Mouse (Mus musculus) heart, embryonic 12.5 days (tissue): ENCODE measurements around the gene Gm17660. TPM values are rescaled to one million over a fixed set of nuclear protein-coding genes. Genes with fewer than 3 reads are reported as not detected.

Source experiments
- ATAC-seq: fragments of 200-750 bp; cut with Nextera tagmentation; 2 replicates; pipeline ENCODE4 v1.8.0; 2017; ENCODE audit warnings: moderate TSS enrichment, moderate library complexity; ENCODE audit not compliant: insufficient number of reproducible peaks, low FRiP score
- H3K27ac ChIP-seq: fragments of 300-500 bp; sonication (generic); 2 replicates; pipeline ENCODE4 v1.5.1; 2016; ENCODE audit warnings: mild to moderate bottlenecking, moderate library complexity; ENCODE audit not compliant: poor library complexity, severe bottlenecking
- H3K27me3 ChIP-seq: fragments of 300-500 bp; sonication (generic); replicated peaks from 2 replicates; pipeline ENCODE4 v1.6.1; 2016; ENCODE audit warnings: mild to moderate bottlenecking, moderate library complexity
- H3K36me3 ChIP-seq: fragments of 300-500 bp; sonication (generic); 2 replicates; pipeline ENCODE4 v1.6.1; 2016; ENCODE audit warnings: mild to moderate bottlenecking, moderate library complexity
- H3K4me1 ChIP-seq: fragments of 300-500 bp; sonication (generic); replicated peaks from 2 replicates; pipeline ENCODE4 v1.6.1; 2016; ENCODE audit warnings: mild to moderate bottlenecking
- H3K4me2 ChIP-seq: fragments of 300-500 bp; sonication (generic); 2 replicates; pipeline ENCODE4 v1.6.1; 2016; ENCODE audit warnings: mild to moderate bottlenecking, moderate library complexity
- H3K4me3 ChIP-seq: fragments of 300-500 bp; sonication (generic); 2 replicates; pipeline ENCODE4 v1.5.1; 2016; ENCODE audit warnings: mild to moderate bottlenecking
- H3K9ac ChIP-seq: fragments of 300-500 bp; sonication (generic); 2 replicates; pipeline ENCODE4 v1.6.1; 2016; ENCODE audit warnings: mild to moderate bottlenecking, moderate library complexity
- H3K9me3 ChIP-seq: fragments of 300-500 bp; sonication (generic); replicated peaks from 2 replicates; pipeline ENCODE4 v1.6.1; 2016; ENCODE audit warnings: mild to moderate bottlenecking, moderate library complexity
- WGBS: fragments of 180-500 bp; shearing (Covaris S2); methylation state at CpG from one replicate; pipeline ENCODE4 v1.1.7; 2016; 5-methylcytosine and 5-hydroxymethylcytosine counted together
- polyA plus RNA-seq: library from polyadenylated mRNA; unstranded; fragments of >200 nt; fragmentation: Nextera tagmentation; extraction: Ambion mirVana; gene quantifications from 2 replicates; pipeline ENCODE4 v1.2.1, GENCODE M21; 2016

Gm17660 gene
- polyA plus RNA-seq, result not detected in 2 replicates

- Histone ChIP-seq H3K4me3 (no peak within 1 kb of the TSS), H3K9me3 (no peaks in the 10 kb centered on the region), H3K4me1 (peaks cover 14% of the 10 kb centered on the region), H3K36me3 (no peaks in the 10 kb centered on the region), H3K27ac (no peak within 1 kb of the TSS), H3K9ac (no peak within 1 kb of the TSS), H3K27me3 (0 out of 2 replicates have a peak, but pooled peaks cover 5% of the 10 kb centered on the region), H3K4me2 (0 out of 2 replicates have a peak within 1 kb of the TSS, but pooled peaks have one; percentile 20)
- ATAC-seq, result no peak
- 87% methylated on average over 7 of the region's 7 CpGs for WGBS
Measured at GRCm38 (mm10) chr5:104077508-104077907, at the start of gene Gm17660. Gene Gm17660 (minus strand): TSS chr5:104077608.

GRCm38 (mm10) chr5:104126561-104127320, 49.3 kb upstream of the Gm17660 start:
- peaks cover 3% of the 10 kb centered on the region; the same call in 1 of the 2 replicates for H3K4me1 ChIP-seq
- WGBS, result 67% methylated on average over 12 of the region's 12 CpGs
- H3K9ac ChIP-seq, result no peak overlapping the region
- H3K9me3 ChIP-seq, result no peaks in the 10 kb centered on the region
- H3K27me3 ChIP-seq, result no peaks in the 10 kb centered on the region
- H3K4me3 ChIP-seq, result no peak overlapping the region
- H3K36me3 ChIP-seq, result no peaks in the 10 kb centered on the region
- no peak overlapping the region for H3K27ac ChIP-seq
- peak; percentile 24; the same call in 1 of the 2 replicates for ATAC-seq
- H3K4me2 ChIP-seq, result no peak overlapping the region

GRCm38 (mm10) chr5:104124016-104124658, 46.7 kb upstream of the Gm17660 start:
- H3K4me2 ChIP-seq, result no peak overlapping the region
- WGBS, result 74% methylated on average over 6 of the region's 6 CpGs
- H3K27ac ChIP-seq, result no peak overlapping the region
- H3K9me3 ChIP-seq, result no peaks in the 10 kb centered on the region
- no peaks in the 10 kb centered on the region for H3K36me3 ChIP-seq
- no peak overlapping the region for H3K9ac ChIP-seq
- no peak overlapping the region for H3K4me3 ChIP-seq
- ATAC-seq, result no peak
- H3K4me1 ChIP-seq, result peaks cover 3% of the 10 kb centered on the region; the same call in 1 of the 2 replicates
- no peaks in the 10 kb centered on the region for H3K27me3 ChIP-seq

GRCm38 (mm10) chr5:104115890-104116289, 38.5 kb upstream of the Gm17660 start:
- Histone ChIP-seq H3K9me3 (no peaks in the 10 kb centered on the region), H3K4me2 (no peak overlapping the region), H3K27ac (peak overlapping the region; percentile 26; the same call in 1 of the 2 replicates), H3K4me3 (no peak overlapping the region), H3K9ac (no peak overlapping the region), H3K4me1 (peaks cover 46% of the 10 kb centered on the region), H3K36me3 (no peaks in the 10 kb centered on the region), H3K27me3 (no peaks in the 10 kb centered on the region)
- ATAC-seq, result no peak
- WGBS, result 74% methylated on average over 4 of the region's 4 CpGs

- H3K27me3 ChIP-seq, result no peaks in the 10 kb centered on the region
- no peaks in the 10 kb centered on the region for H3K9me3 ChIP-seq
- H3K4me3 ChIP-seq, result no peak overlapping the region
- H3K27ac ChIP-seq, result peak overlapping the region; percentile 71
- WGBS, result 34% methylated on average over 14 of the region's 14 CpGs
- peaks cover 52% of the 10 kb centered on the region for H3K4me1 ChIP-seq
- ATAC-seq, result peak; percentile 78
- no peaks in the 10 kb centered on the region for H3K36me3 ChIP-seq
- H3K4me2 ChIP-seq, result peak overlapping the region; percentile 34
- H3K9ac ChIP-seq, result no peak overlapping the region
Measured at GRCm38 (mm10) chr5:104115118-104115517, 37.7 kb upstream of the Gm17660 start.

- WGBS, result 31% methylated on average over 15 of the region's 15 CpGs
- no peak for ATAC-seq
- Histone ChIP-seq H3K9ac (peak within 1 kb of the TSS; percentile 61), H3K4me2 (peak within 1 kb of the TSS; percentile 50), H3K36me3 (no peaks in the 10 kb centered on the region), H3K27me3 (no peaks in the 10 kb centered on the region), H3K4me3 (peak within 1 kb of the TSS; percentile 4; the same call in 1 of the 2 replicates), H3K4me1 (peaks cover 65% of the 10 kb centered on the region), H3K9me3 (no peaks in the 10 kb centered on the region), H3K27ac (peak within 1 kb of the TSS; percentile 71)
Measured at GRCm38 (mm10) chr5:104113491-104114172, 36.2 kb upstream of the Gm17660 start, which contains the start of gene Sparcl1. Gene Sparcl1 (minus strand): TSS chr5:104113733.

- Histone ChIP-seq H3K27me3 (no peaks in the 10 kb centered on the region), H3K9me3 (no peaks in the 10 kb centered on the region), H3K4me3 (no peak overlapping the region), H3K4me1 (peaks cover 76% of the 10 kb centered on the region), H3K9ac (peak overlapping the region; percentile 55; the same call in 1 of the 2 replicates), H3K36me3 (no peaks in the 10 kb centered on the region), H3K4me2 (peak overlapping the region; percentile 50), H3K27ac (peak overlapping the region; percentile 64)
- WGBS, result 32% methylated on average over 5 of the region's 5 CpGs
- no peak for ATAC-seq
Measured at GRCm38 (mm10) chr5:104112511-104112910, 35.1 kb upstream of the Gm17660 start.

- 0 out of 2 replicates have a peak overlapping the region, but pooled peaks have one; percentile 1 for H3K4me3 ChIP-seq
- WGBS, result 8% methylated on average over 9 of the region's 9 CpGs
- H3K4me1 ChIP-seq, result peaks cover 77% of the 10 kb centered on the region
- no peaks in the 10 kb centered on the region for H3K27me3 ChIP-seq
- H3K9ac ChIP-seq, result no peak overlapping the region
- H3K36me3 ChIP-seq, result no peaks in the 10 kb centered on the region
- no peaks in the 10 kb centered on the region for H3K9me3 ChIP-seq
- peak; percentile 22 for ATAC-seq
- H3K4me2 ChIP-seq, result peak overlapping the region; percentile 50
- H3K27ac ChIP-seq, result peak overlapping the region; percentile 64
Measured at GRCm38 (mm10) chr5:104112016-104112415, 34.6 kb upstream of the Gm17660 start.

- H3K36me3 ChIP-seq, result no peaks in the 10 kb centered on the region
- peaks cover 76% of the 10 kb centered on the region for H3K4me1 ChIP-seq
- H3K4me3 ChIP-seq, result no peak overlapping the region
- no peaks in the 10 kb centered on the region for H3K27me3 ChIP-seq
- H3K9ac ChIP-seq, result no peak overlapping the region
- 46% methylated on average over 9 of the region's 9 CpGs for WGBS
- ATAC-seq, result no peak
- no peak overlapping the region for H3K4me2 ChIP-seq
- no peaks in the 10 kb centered on the region for H3K9me3 ChIP-seq
- peak overlapping the region; percentile 51 for H3K27ac ChIP-seq
Measured at GRCm38 (mm10) chr5:104110171-104110920, 32.9 kb upstream of the Gm17660 start.

- Histone ChIP-seq H3K4me2 (no peak overlapping the region), H3K36me3 (no peaks in the 10 kb centered on the region), H3K27ac (peak overlapping the region; percentile 76), H3K4me3 (no peak overlapping the region), H3K27me3 (no peaks in the 10 kb centered on the region), H3K9ac (no peak overlapping the region), H3K9me3 (no peaks in the 10 kb centered on the region), H3K4me1 (peaks cover 67% of the 10 kb centered on the region)
- no peak for ATAC-seq
- WGBS, result 17% methylated on average over 3 of the region's 3 CpGs
Measured at GRCm38 (mm10) chr5:104109516-104109915, 32.1 kb upstream of the Gm17660 start.
